In genomic region chr2:117311349-117311748, GRCm38 (mm10) we compare ENCODE assay signal across 22 mouse cellular contexts.
"Had no signal": no experiment of that assay in that cellular context is flagged by ENCODE, and none has a peak within 500 bp of the region (broad histone marks: within the 10 kb centered on the region; RNA-seq: fewer than 3 reads in every experiment).

No protein-coding gene starts in this region.

- H3K27me3 ChIP-seq: kidney, embryonic 15.5 days; limb, embryonic 12.5 days; limb, embryonic 15.5 days; midbrain, embryonic 12.5 days; midbrain, embryonic 15.5 days; neural tube, embryonic 12.5 days; neural tube, embryonic 15.5 days; stomach, embryonic 15.5 days had no signal

- H3K27ac ChIP-seq: kidney, embryonic 15.5 days; limb, embryonic 12.5 days; limb, embryonic 15.5 days; liver, embryonic 14.5 days; macrophage; midbrain, embryonic 12.5 days; neural tube, embryonic 12.5 days; neural tube, embryonic 15.5 days; stomach, embryonic 15.5 days had no signal

- H3K4me3 ChIP-seq: kidney, embryonic 15.5 days; limb, embryonic 12.5 days; limb, embryonic 15.5 days; midbrain, embryonic 12.5 days; midbrain, embryonic 15.5 days; neural tube, embryonic 12.5 days; neural tube, embryonic 15.5 days; stomach, embryonic 15.5 days had no signal

- H3K36me3 ChIP-seq: kidney, embryonic 15.5 days; limb, embryonic 12.5 days; limb, embryonic 15.5 days; midbrain, embryonic 12.5 days; midbrain, embryonic 15.5 days; neural tube, embryonic 12.5 days; neural tube, embryonic 15.5 days; stomach, embryonic 15.5 days had no signal

- H3K4me2 ChIP-seq: kidney, embryonic 15.5 days; limb, embryonic 12.5 days; limb, embryonic 15.5 days; liver, embryonic 11.5 days; lung, embryonic 14.5 days; neural tube, embryonic 12.5 days; neural tube, embryonic 15.5 days; stomach, embryonic 15.5 days had no signal

- ATAC-seq: liver, postnatal 0 days; lung, postnatal 0 days had no signal

- H3K4me1 ChIP-seq: kidney, embryonic 15.5 days; limb, embryonic 12.5 days; limb, embryonic 15.5 days; neural tube, embryonic 12.5 days; neural tube, embryonic 15.5 days; stomach, embryonic 15.5 days had no signal

- DNase-seq: kidney, adult 11 months; kidney, adult 8-10 months; kidney, postnatal 14 days; kidney, postnatal 4 days; liver, postnatal 0 days; lung, embryonic 14.5 days; right cerebral cortex, adult 18-20 months; right cerebral cortex, postnatal 14 days; spleen, adult 18-20 months; thymus, postnatal 25 days had no signal

- H3K9me3 ChIP-seq: kidney, embryonic 15.5 days; limb, embryonic 15.5 days; midbrain, embryonic 15.5 days; neural tube, embryonic 12.5 days; neural tube, embryonic 15.5 days; stomach, embryonic 15.5 days had no signal

- H3K9ac ChIP-seq: kidney, embryonic 15.5 days; limb, embryonic 12.5 days; limb, embryonic 15.5 days; liver, embryonic 14.5 days; liver, postnatal 0 days; lung, embryonic 14.5 days; midbrain, embryonic 12.5 days; midbrain, embryonic 15.5 days; neural tube, embryonic 12.5 days; neural tube, embryonic 15.5 days; stomach, embryonic 15.5 days had no signal
